Mouse (Mus musculus) midbrain, embryonic 12.5 days (tissue): ENCODE measurements around the gene Gm867. TPM values are rescaled to one million over a fixed set of nuclear protein-coding genes. Genes with fewer than 3 reads are reported as not detected.

Source experiments
- ATAC-seq: fragments of 200-750 bp; cut with Nextera tagmentation; 2 replicates; pipeline ENCODE4 v1.8.0; 2017; ENCODE audit warnings: low read depth, moderate TSS enrichment, moderate library complexity; ENCODE audit not compliant: low FRiP score
- H3K27ac ChIP-seq: fragments of 300-500 bp; sonication (generic); replicated peaks from 2 replicates; pipeline ENCODE4 v1.5.1; 2016; ENCODE audit warnings: mild to moderate bottlenecking
- H3K27me3 ChIP-seq: fragments of 300-500 bp; sonication (generic); 2 replicates; pipeline ENCODE4 v1.6.1; 2016; ENCODE audit warnings: mild to moderate bottlenecking
- H3K36me3 ChIP-seq: fragments of 300-500 bp; sonication (generic); 2 replicates; pipeline ENCODE4 v1.6.1; 2016
- H3K4me1 ChIP-seq: fragments of 300-500 bp; sonication (generic); 2 replicates; pipeline ENCODE4 v1.6.1; 2016
- H3K4me2 ChIP-seq: fragments of 300-500 bp; sonication (generic); replicated peaks from 2 replicates; pipeline ENCODE4 v1.6.1; 2016; ENCODE audit warnings: mild to moderate bottlenecking, moderate library complexity
- H3K4me3 ChIP-seq: fragments of 300-500 bp; sonication (generic); 2 replicates; pipeline ENCODE4 v1.5.1; 2016; ENCODE audit warnings: mild to moderate bottlenecking
- H3K9ac ChIP-seq: fragments of 300-500 bp; sonication (generic); replicated peaks from 2 replicates; pipeline ENCODE4 v1.6.1; 2016; ENCODE audit warnings: mild to moderate bottlenecking, moderate library complexity
- H3K9me3 ChIP-seq: fragments of 300-500 bp; sonication (generic); 2 replicates; pipeline ENCODE4 v1.6.1; 2016; ENCODE audit warnings: mild to moderate bottlenecking
- WGBS: fragments of 180-500 bp; shearing (Covaris S2); methylation state at CpG from one replicate; pipeline ENCODE4 v1.1.7; 2016; 5-methylcytosine and 5-hydroxymethylcytosine counted together
- polyA plus RNA-seq: library from polyadenylated mRNA; unstranded; fragments of >200 nt; fragmentation: Nextera tagmentation; extraction: Ambion mirVana; gene quantifications from 2 replicates; pipeline ENCODE4 v1.2.1, GENCODE M21; 2016

Gm867 gene
- polyA plus RNA-seq, 1 experiment from 2014 or later: 0.56 TPM

GRCm38 (mm10) chr10:75934991-75935390 lies 5.5 kb downstream of the Gm867 start:
- H3K9me3 ChIP-seq: no peaks in the 10 kb centered on the region

GRCm38 (mm10) chr10:75932891-75933290 lies 7.6 kb downstream of the Gm867 start, which contains the start of gene Chchd10:
Gene Chchd10 (plus strand): TSS chr10:75933130.
- no peak for ATAC-seq
- Histone ChIP-seq H3K4me3 (peak within 1 kb of the TSS; percentile 60), H3K9me3 (no peaks in the 10 kb centered on the region), H3K36me3 (peaks cover 4% of the 10 kb centered on the region; the same call in 1 of the 2 replicates), H3K4me2 (peak within 1 kb of the TSS; percentile 93), H3K9ac (peak within 1 kb of the TSS; percentile 82), H3K4me1 (peaks cover 38% of the 10 kb centered on the region), H3K27ac (no peak within 1 kb of the TSS; the same call in 1 of the 2 replicates), H3K27me3 (peaks cover 92% of the 10 kb centered on the region)
- 27% methylated on average over 6 of the region's 6 CpGs for WGBS

More at GRCm38 (mm10) chr10:75934991-75935390, 5.5 kb downstream of the Gm867 start:
- ATAC-seq: no peak
- no peaks in the 10 kb centered on the region for H3K36me3 ChIP-seq
- no peak overlapping the region for H3K9ac ChIP-seq
- H3K4me1 ChIP-seq: peaks cover 38% of the 10 kb centered on the region
- peak overlapping the region; percentile 95 for H3K4me2 ChIP-seq
- H3K27me3 ChIP-seq: peaks cover 95% of the 10 kb centered on the region
- WGBS: 80% methylated on average over 1 of the region's 1 CpGs
- H3K4me3 ChIP-seq: 0 out of 2 replicates have a peak overlapping the region, but pooled peaks have one; percentile 50
- no peak overlapping the region for H3K27ac ChIP-seq

DNA sequence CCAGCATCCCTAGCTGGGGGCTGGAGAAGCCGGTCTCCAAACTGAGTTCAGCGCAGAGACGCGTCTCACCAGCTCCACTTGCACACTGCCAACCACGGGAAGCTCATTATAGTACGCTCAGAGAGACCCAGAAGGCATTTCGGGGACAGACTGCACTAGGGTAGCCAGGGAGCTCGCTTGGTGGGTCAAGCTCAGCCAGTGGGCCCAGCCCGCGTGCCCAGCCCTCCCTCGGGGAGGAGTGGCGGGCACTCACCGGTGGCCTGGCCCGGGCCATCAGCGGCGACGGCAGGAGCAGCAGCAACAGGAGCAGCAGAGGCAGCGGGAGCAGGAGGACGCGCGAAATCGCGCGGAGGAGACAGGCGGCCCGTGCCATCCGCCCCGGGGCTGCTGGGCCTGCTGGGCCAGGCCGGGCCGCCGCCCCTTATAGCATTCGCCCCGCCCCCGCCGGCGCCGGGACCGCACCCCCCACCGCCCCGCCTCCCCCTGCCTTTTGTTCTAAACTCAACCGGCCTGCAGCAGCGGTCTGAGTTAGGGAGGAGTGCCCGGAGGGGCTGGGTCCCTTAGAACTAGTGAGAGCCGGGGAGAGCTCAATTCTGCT lies 8.3 kb downstream of the Gm867 start:
- Histone ChIP-seq H3K27ac (no peak overlapping the region; the same call in 1 of the 2 replicates), H3K36me3 (peaks cover 8% of the 10 kb centered on the region), H3K4me2 (peak overlapping the region; percentile 93), H3K4me3 (peak overlapping the region; percentile 60), H3K27me3 (peaks cover 85% of the 10 kb centered on the region), H3K4me1 (peaks cover 38% of the 10 kb centered on the region), H3K9me3 (no peaks in the 10 kb centered on the region), H3K9ac (peak overlapping the region; percentile 82)
- peak; percentile 77 for ATAC-seq
- 2% methylated on average over 34 of the region's 44 CpGs for WGBS

GRCm38 (mm10) chr10:75931311-75931710 lies 9.2 kb downstream of the Gm867 start:
- no peak overlapping the region for H3K27ac ChIP-seq
- WGBS: 19% methylated on average over 7 of the region's 7 CpGs
- H3K4me2 ChIP-seq: peak overlapping the region; percentile 93
- H3K27me3 ChIP-seq: peaks cover 76% of the 10 kb centered on the region
- peak overlapping the region; percentile 82; the same call in 1 of the 2 replicates for H3K9ac ChIP-seq
- peak overlapping the region; percentile 60 for H3K4me3 ChIP-seq
- H3K4me1 ChIP-seq: peaks cover 38% of the 10 kb centered on the region
- H3K9me3 ChIP-seq: no peaks in the 10 kb centered on the region
- peaks cover 14% of the 10 kb centered on the region for H3K36me3 ChIP-seq
- no peak for ATAC-seq

DNA sequence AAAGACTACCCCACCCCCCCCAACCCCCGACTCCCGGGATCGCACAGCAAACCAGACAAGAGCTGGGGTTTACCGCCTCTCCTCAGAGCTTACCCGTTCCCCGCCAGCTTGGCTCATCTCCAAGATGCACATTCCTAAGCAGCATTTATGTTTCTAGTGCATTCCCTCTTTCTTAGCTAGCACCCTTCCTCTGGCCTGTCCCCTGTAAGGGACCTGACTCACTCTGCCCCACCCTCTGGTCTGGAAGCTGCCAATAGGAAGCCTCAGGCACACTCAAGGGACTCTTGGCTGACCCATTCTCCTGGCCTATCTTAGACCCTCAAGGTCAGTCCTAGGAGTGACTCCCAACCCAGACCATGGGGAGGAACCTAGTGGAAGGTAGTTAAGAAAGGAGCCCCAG lies 10.2 kb downstream of the Gm867 start:
- Histone ChIP-seq H3K4me2 (0 out of 2 replicates have a peak overlapping the region, but pooled peaks have one; percentile 19), H3K9me3 (no peaks in the 10 kb centered on the region), H3K27me3 (peaks cover 66% of the 10 kb centered on the region), H3K9ac (no peak overlapping the region), H3K27ac (no peak overlapping the region), H3K4me1 (peaks cover 29% of the 10 kb centered on the region), H3K4me3 (no peak overlapping the region), H3K36me3 (peaks cover 22% of the 10 kb centered on the region)
- ATAC-seq: no peak
- 27% methylated on average over 6 of the region's 6 CpGs for WGBS

- H3K4me2 ChIP-seq: no peak overlapping the region
- ATAC-seq: no peak
- H3K27ac ChIP-seq: no peak overlapping the region
- H3K9ac ChIP-seq: no peak overlapping the region
- H3K4me1 ChIP-seq: peaks cover 20% of the 10 kb centered on the region
- H3K4me3 ChIP-seq: no peak overlapping the region
- WGBS: 78% methylated on average over 13 of the region's 13 CpGs
- peaks cover 27% of the 10 kb centered on the region for H3K27me3 ChIP-seq
- no peaks in the 10 kb centered on the region for H3K9me3 ChIP-seq
- H3K36me3 ChIP-seq: peaks cover 23% of the 10 kb centered on the region
Observed at GRCm38 (mm10) chr10:75926396-75926795, 14.1 kb downstream of the Gm867 start.

DNA sequence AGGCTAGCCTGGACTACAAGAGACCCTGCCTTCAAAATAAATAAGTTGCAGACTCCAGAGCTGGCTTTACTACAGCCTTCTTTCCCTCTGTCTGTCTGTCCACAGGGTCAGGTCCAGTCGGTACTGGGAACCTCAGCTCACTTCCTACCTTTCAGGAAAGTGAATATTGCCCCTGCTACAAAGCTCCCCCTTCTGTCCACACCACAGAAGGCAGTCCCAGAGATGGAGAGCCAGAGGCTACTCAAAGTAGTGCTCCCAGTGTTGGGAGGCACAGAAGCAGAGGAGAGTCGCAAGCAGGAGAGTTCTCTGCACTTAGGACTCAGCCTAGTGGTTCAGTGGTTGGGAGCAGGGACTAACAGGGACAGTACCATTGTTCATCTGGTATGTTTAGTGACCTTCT lies 16.1 kb downstream of the Gm867 start:
- H3K4me3 ChIP-seq: no peak overlapping the region
- no peak overlapping the region for H3K27ac ChIP-seq
- 0 out of 2 replicates have a peak, but pooled peaks cover 7% of the 10 kb centered on the region for H3K27me3 ChIP-seq
- no peak for ATAC-seq
- H3K9ac ChIP-seq: no peak overlapping the region
- no peak overlapping the region for H3K4me2 ChIP-seq
- no peaks in the 10 kb centered on the region for H3K9me3 ChIP-seq
- WGBS: 68% methylated on average over 2 of the region's 2 CpGs
- H3K4me1 ChIP-seq: peaks cover 25% of the 10 kb centered on the region
- H3K36me3 ChIP-seq: peaks cover 24% of the 10 kb centered on the region

- Histone ChIP-seq H3K27me3 (no peaks in the 10 kb centered on the region), H3K4me1 (peaks cover 37% of the 10 kb centered on the region), H3K9me3 (no peaks in the 10 kb centered on the region), H3K9ac (peak overlapping the region; percentile 95), H3K4me3 (peak overlapping the region; percentile 87), H3K27ac (peak overlapping the region; percentile 97), H3K4me2 (peak overlapping the region; percentile 78), H3K36me3 (peaks cover 22% of the 10 kb centered on the region)
- peak; percentile 42; the same call in 1 of the 2 replicates for ATAC-seq
- 6% methylated on average over 22 of the region's 22 CpGs for WGBS
Observed at GRCm38 (mm10) chr10:75921726-75922560, 18.5 kb downstream of the Gm867 start.

DNA sequence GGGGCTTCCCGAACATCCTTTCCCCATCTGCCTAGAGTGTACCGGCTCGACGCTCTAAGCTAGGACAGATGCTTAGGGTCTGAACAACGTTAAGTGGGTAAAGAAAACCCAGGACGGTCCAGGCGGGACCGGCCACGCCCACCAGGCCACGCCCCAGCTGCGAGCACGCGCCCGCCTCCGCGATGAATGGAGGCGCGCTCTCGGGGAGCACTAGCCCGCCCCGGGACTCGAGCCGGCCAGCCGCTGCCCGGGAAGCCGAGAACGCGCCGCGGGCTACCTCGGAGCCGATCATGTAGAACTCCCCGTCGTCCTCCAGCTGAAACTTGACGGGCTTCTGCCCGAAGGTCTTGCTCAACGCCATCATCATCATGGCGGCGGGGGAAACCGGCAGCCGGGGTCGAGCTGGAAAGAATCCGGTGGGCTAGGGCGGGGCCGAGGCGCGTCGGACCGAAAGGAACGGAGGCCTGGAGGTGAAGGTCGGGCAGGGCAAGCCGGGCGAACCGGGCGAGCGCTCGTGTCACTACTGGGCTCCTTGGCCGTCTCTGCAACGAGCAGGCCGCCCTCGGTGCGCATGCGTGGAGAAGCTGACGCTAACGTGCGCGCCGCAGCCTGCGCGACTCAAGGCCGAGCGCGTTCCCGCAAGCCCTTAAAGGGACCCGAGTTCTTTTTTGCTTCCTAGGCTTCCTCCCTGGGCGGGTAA lies 19.3 kb downstream of the Gm867 start, which contains the start of gene Smarcb1:
TSS of gene Smarcb1 (minus strand) at position 592 of the 700 bp plus-strand sequence.
- peak within 1 kb of the TSS; percentile 87 for H3K4me3 ChIP-seq
- peaks cover 25% of the 10 kb centered on the region for H3K36me3 ChIP-seq
- no peaks in the 10 kb centered on the region for H3K27me3 ChIP-seq
- no peaks in the 10 kb centered on the region for H3K9me3 ChIP-seq
- WGBS: under 1% methylated on average over 76 of the region's 76 CpGs
- H3K27ac ChIP-seq: peak within 1 kb of the TSS; percentile 97
- peaks cover 37% of the 10 kb centered on the region for H3K4me1 ChIP-seq
- peak within 1 kb of the TSS; percentile 78 for H3K4me2 ChIP-seq
- ATAC-seq: peak; percentile 88
- H3K9ac ChIP-seq: peak within 1 kb of the TSS; percentile 95

DNA sequence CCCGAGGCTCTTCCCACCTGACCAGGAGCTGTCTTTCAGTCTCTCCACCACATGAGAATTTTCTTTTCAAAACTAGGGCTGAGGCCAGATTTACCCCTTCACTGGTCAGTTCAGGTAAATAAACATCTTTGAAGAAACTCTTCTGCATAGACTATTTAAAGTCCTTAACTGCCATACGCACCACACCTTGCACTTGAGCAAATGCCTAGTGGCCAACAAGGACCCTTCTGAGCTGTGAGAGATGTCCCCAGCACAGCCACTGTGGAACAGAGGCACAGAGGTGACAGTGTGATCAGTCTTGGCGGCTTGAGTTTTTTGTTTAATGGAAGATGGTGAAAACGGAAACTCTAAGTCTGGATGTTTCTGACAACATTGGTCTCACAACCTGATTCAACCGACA lies 21.4 kb downstream of the Gm867 start:
- no peak for ATAC-seq
- Histone ChIP-seq H3K36me3 (peaks cover 36% of the 10 kb centered on the region), H3K9me3 (no peaks in the 10 kb centered on the region), H3K9ac (no peak overlapping the region), H3K27me3 (no peaks in the 10 kb centered on the region), H3K4me1 (peaks cover 37% of the 10 kb centered on the region), H3K4me3 (no peak overlapping the region), H3K4me2 (no peak overlapping the region; the same call in 1 of the 2 replicates), H3K27ac (no peak overlapping the region)
- 92% methylated on average over 5 of the region's 5 CpGs for WGBS

DNA sequence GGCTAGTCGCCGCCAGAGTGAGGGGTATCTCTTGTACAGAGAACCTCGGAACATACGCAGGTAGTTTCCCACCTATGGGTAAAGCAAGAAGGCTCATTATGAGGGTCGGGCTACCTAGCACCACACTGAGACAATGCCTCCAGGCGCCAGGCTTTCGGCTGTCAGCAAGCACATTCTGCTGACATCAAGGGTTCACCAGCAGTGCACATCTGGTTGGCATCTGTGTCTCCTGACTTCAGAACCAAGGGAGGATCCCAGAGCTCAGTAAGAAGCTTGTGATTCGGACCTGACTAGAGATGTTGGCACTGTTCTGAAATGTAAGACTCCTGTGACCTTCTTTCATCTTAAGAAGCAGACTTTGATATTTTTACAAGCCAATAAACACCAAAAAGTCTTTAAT lies 23.6 kb downstream of the Gm867 start:
- ATAC-seq: no peak
- 86% methylated on average over 8 of the region's 8 CpGs for WGBS
- H3K27me3 ChIP-seq: no peaks in the 10 kb centered on the region
- no peak overlapping the region for H3K4me2 ChIP-seq
- no peak overlapping the region for H3K9ac ChIP-seq
- peaks cover 25% of the 10 kb centered on the region for H3K4me1 ChIP-seq
- H3K27ac ChIP-seq: no peak overlapping the region
- H3K9me3 ChIP-seq: no peaks in the 10 kb centered on the region
- H3K4me3 ChIP-seq: no peak overlapping the region
- peaks cover 53% of the 10 kb centered on the region for H3K36me3 ChIP-seq
